Mouse (Mus musculus): ENCODE measurements around the gene Gm973.

The Gm973 gene

GRCm38 (mm10) chr1:59492432-59492831 is 23.6 kb upstream of the Gm973 start:
- no peak for DNase-seq (ENCODE audit: low spot score in 2 of 2)

GRCm38 (mm10) chr1:59495970-59496369 is 20.1 kb upstream of the Gm973 start:
- no peak for DNase-seq (ENCODE audit: low spot score in 2 of 2)

DNA sequence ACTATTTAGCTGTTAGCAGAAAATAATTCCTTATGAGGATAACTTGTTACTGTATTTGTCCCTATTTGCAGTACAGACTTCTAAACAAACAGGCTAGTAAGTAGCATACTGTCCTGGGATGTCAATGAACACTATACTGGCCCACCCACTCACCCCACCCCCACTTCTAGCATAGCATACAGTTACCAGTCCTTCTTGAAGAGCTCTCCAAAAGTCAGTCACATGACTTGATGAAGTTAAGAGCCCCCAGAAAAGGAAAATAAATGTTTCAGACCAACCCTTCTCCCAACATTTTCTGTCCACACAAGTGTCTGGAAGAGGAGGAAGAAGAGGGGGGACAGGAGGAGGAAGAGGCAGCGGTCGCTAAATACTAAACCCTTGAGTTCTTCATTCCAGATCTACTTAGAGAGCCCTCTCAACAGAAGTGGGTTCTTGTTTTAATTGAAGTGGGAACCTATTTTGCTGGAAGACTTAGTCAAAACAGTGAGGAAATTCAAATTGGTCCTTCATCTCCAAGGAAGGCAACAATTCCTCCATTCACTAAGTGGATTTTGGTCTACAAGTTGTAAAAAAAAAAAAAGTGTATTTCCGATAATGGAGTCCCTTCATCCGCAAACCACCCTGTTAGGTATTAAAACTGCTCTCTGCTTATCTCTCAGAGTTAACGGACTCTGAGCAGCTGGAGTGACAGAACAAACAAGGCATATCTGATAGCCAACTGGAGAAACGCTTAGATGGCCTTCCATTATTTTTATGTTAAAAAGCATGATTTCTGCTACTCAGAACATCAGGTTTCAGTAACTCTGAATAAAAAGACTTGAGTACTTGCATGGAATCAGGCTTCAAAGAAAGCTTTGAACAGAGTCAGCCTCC is 18.1 kb upstream of the Gm973 start:
- no peak for DNase-seq (ENCODE audit: low spot score in 2 of 2)

DNA sequence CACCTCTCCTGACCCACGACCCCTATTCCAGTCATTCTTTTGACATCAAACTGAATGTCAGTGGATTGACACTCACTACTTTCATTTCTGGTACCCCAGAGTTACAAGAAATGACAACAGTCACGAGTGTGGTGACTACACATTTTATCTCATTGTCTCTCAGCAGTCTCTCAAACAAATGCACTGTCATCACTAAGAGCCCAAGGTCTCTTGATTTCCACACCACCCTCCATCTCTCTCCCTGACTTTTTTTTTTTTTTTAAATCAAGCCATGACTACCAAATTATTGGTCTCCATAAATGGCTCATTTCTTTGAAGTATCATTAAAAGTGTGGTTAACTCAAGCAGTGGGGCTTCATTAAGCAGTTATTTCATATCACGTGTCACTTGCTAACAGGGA is 16.7 kb upstream of the Gm973 start:
- DNase-seq (ENCODE audit: low spot score in 2 of 2), result no peak

DNA sequence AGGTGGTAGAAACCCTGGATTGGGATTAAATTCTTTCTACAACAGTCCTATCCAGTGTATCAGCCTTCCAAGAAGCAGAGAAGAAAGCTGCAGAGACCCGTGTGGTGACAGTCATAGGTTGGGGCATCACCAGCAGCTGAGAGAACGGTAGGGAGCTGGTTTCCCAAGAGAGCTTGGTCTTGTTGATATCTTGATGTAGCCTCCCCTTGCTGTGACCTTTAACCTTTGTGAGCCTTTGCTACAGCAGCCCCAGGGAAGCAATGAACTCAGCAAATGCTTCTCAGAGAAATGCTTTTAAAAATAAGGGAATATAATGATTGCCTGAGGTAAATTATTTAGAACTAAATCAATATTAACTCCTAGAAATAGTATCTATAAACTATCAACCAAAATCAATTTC is 13.7 kb upstream of the Gm973 start:
- DNase-seq (ENCODE audit: low spot score in 2 of 2), result no peak

GRCm38 (mm10) chr1:59503659-59504301 is 12.3 kb upstream of the Gm973 start:
- DNase-seq (ENCODE audit: low spot score in 2 of 2), result no peak

DNA sequence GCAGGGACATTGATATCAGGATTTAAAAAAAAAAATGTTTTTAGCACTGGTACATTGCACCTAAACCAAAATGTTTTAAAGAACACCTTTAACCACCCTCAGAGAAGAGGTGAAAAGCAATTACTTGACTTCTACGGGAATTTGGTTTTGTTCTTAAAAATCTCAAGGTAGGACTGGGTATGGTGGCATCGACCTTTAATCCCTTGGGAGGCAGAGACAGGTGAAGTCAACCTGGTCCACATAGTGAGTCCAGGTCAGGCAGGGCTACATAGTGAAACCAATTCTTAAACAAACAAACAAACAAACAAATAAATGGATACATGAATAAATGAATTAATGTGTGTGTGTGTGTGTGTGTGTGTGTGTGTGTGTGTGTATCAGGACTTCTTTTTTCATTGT is 11.8 kb upstream of the Gm973 start:
- no peak for DNase-seq (ENCODE audit: low spot score in 2 of 2)

- DNase-seq (ENCODE audit: low spot score in 2 of 2), result peak in 1 of 2 experiments; percentile 2
These were observed 7.5 kb upstream of the Gm973 start for GRCm38 (mm10) chr1:59508463-59509139.

DNA sequence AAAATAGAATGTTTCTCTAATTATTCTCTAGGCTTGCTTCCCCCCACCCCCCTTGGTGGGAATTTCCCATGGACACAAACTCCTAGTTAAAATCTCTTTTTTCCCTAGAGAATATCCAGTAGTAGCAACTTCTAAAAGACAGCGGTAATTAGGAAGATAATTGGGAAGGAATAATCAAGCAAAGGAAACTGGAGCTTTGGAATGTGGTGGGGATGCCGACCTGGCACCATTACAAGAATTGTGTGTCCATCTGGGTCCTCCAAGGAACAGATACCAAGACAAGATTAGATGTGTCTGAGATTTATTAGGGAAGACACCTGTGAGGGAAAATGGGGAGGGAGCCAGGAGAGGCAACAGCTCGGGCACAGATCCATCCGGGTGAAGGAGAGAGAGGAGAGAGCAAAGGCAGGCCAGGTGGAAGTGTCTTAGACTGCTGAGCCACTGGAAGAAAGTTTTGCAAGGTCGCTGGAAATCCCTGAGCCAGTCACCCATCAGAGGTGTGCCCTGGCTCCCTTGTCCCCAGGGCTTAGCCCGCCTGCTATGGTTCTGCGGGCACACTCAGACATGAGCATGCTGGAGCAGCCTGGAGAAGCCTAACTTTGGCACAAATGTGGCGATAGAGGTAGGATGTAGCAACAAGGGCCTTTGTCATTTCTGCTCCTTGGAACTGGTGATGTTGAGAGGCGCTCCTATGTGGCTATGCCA is 4.3 kb upstream of the Gm973 start:
- no peak for DNase-seq (ENCODE audit: low spot score in 2 of 2)

- no peak for DNase-seq (ENCODE audit: low spot score in 2 of 2)
These were observed 4.3 kb downstream of the Gm973 start for GRCm38 (mm10) chr1:59520226-59520837.

DNA sequence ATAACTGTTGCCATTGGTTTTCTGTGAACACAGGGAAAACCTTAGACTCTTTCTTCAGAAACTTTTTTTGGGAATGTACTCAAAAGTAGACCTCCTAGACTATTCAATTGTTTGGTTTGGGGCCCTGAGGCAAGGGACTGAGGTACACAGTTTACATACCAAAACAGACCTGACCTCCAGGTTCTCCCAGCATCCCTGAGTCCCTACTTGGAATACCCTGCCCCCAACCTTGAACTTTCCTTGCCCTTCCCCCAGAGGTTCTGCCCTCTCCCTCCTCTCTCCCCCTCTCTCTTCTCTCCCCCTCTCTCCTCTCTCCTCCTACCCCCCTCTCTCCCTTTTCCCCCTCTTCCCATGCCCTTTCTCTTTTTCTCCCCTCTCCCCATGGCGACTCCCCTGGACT is 6.4 kb downstream of the Gm973 start:
- DNase-seq (ENCODE audit: low spot score in 2 of 2), result no peak

- DNase-seq (ENCODE audit: low spot score in 2 of 2), result no peak
These were observed 7.4 kb downstream of the Gm973 start for GRCm38 (mm10) chr1:59523378-59523958.

DNA sequence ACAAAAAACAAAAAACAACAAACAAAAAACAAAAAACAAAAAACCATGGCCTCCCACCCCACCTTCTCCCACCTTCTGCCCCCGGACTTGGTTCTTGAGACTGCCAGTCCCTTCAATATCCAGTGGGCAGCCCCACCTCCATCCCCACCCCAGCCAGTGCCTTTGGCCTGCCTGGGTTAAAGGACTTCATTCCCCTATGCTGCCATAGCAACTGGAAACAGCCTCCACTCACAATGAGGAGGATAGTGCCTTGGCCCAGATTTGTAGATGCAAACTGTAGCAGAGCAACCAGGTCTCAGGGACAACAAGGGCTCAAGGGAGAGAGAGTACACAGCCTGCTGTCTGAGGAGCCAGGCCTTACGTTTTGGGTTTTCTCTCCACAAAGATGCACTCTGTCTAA is 8.0 kb downstream of the Gm973 start:
- DNase-seq (ENCODE audit: low spot score in 2 of 2), result no peak

DNA sequence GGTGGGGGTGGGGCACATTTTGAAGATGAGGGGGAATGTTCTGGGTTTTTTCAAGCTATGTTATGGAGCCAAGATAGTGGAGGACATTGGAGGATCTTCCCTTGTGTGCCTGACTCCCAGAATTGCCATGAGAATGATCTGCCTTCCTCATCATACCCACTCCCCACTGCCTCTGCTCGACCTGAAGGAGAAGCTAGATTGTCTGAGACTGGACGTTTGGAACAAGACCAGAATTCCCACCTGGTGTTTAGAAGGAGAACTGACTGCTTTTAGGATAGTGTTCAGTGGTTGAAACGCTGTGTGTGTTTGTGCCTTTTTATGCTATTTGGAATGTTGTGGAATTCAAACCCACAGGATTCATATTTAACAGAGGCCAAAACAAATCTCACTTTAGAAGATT is 8.7 kb downstream of the Gm973 start:
- DNase-seq (ENCODE audit: low spot score in 2 of 2), result no peak

GRCm38 (mm10) chr1:59527219-59527618 is 11.2 kb downstream of the Gm973 start:
- DNase-seq (ENCODE audit: low spot score in 2 of 2), result no peak

- peak; percentile 36 to 44 for DNase-seq (ENCODE audit: low spot score in 2 of 2)
These were observed 19.1 kb downstream of the Gm973 start for GRCm38 (mm10) chr1:59534976-59535810.

GRCm38 (mm10) chr1:59538381-59538780 is 22.3 kb downstream of the Gm973 start:
- no peak for DNase-seq (ENCODE audit: low spot score in 2 of 2)

DNA sequence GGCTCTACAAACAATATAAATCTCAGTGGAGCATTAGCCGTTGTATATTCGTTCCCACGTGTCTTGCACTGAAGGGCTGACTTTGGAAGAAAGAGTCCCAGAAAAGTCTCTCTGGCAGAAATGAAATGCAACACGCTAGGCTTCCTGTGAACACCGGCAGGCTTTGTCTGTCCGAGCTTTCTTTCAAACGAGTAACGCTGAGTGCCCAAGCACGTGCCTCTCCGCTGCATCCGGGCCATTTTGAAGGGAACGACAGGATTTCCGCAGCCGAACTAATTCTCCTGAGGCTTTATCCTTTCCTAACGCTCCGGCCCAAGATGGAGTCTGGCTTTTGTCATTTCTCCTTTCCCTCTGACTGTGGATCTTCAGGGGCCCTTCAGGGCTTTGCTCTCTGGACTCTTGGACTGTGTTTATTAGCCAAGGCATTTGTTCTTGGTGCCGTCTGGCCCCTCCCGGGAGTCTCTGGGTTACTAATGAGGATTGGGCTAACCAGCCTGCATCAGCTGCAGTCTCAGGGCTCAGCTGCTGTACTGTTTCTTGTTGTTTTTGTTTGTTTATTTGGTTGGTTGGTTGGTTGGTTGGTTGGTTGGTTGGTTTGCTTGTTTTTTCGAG is 24.6 kb downstream of the Gm973 start:
- DNase-seq (ENCODE audit: low spot score in 2 of 2), result no peak

GRCm38 (mm10) chr1:59541271-59542020 is 25.4 kb downstream of the Gm973 start:
- DNase-seq (ENCODE audit: low spot score in 2 of 2), result no peak
